Mouse (Mus musculus): Measurements from ENCODE around the gene Golga5. TPM values are rescaled to one million over a fixed set of nuclear protein-coding genes. Genes with fewer than 3 reads are reported as not detected.

Gene Golga5
- total and polyA plus RNA-seq, 2 experiments from 2014 or later: 17.4 to 24.0 TPM

GRCm38 (mm10) chr12:102450437-102450836 lies 18.5 kb upstream of the Golga5 start:
- Histone ChIP-seq H3K4me2 (ENCODE audit: low read depth, low read length) (no peak overlapping the region), H3K27ac (ENCODE audit: low read depth) (peak overlapping the region; percentile 69), H3K27me3 (ENCODE audit: control insufficient read depth, insufficient read depth, low read length) (no peaks in the 10 kb centered on the region), H3K4me3 (ENCODE audit: low read depth, low read length) (no peak overlapping the region), H3K9me3 (replicated peaks; ENCODE audit: control insufficient read depth, low read length) (no peaks in the 10 kb centered on the region), H3K9ac (replicated peaks; ENCODE audit: low read depth, low read length) (no peak overlapping the region), H3K4me1 (ENCODE audit: control insufficient read depth, insufficient read depth) (peaks cover 10% of the 10 kb centered on the region; the same call in 1 of the 2 replicates), H3K36me3 (replicated peaks; ENCODE audit: control insufficient read depth, insufficient read depth, low read length) (no peaks in the 10 kb centered on the region)
- DNase-seq (ENCODE audit: low spot score): peak; percentile 22
- TF ChIP-seq CTCF (IDR thresholded peaks at IDR 0.05; ENCODE audit: low read depth): no peak
- no peak for TF ChIP-seq EP300 (IDR thresholded peaks at IDR 0.05; ENCODE audit: low read depth)
- 21% methylated on average over 10 of the region's 10 CpGs for WGBS
- ATAC-seq (ENCODE audit: insufficient read depth, low read depth): peak; percentile 33

- Histone ChIP-seq H3K9me3 (replicated peaks; ENCODE audit: control insufficient read depth, low read length) (no peaks in the 10 kb centered on the region), H3K4me2 (ENCODE audit: low read depth, low read length) (no peak overlapping the region), H3K27me3 (ENCODE audit: control insufficient read depth, insufficient read depth, low read length) (no peaks in the 10 kb centered on the region), H3K27ac (ENCODE audit: low read depth) (peak overlapping the region; percentile 69), H3K4me1 (ENCODE audit: control insufficient read depth, insufficient read depth) (peaks cover 10% of the 10 kb centered on the region; the same call in 1 of the 2 replicates), H3K4me3 (ENCODE audit: low read depth, low read length) (no peak overlapping the region), H3K36me3 (replicated peaks; ENCODE audit: control insufficient read depth, insufficient read depth, low read length) (no peaks in the 10 kb centered on the region), H3K9ac (replicated peaks; ENCODE audit: low read depth, low read length) (no peak overlapping the region)
- ATAC-seq (ENCODE audit: insufficient read depth, low read depth) (no peak), DNase-seq (ENCODE audit: low spot score) (peak; percentile 31)
- WGBS: 71% methylated on average over 8 of the region's 8 CpGs
- no peak for TF ChIP-seq EP300 (IDR thresholded peaks at IDR 0.05; ENCODE audit: low read depth)
- no peak for TF ChIP-seq CTCF (IDR thresholded peaks at IDR 0.05; ENCODE audit: low read depth)
Measured at GRCm38 (mm10) chr12:102451126-102451851, 17.6 kb upstream of the Golga5 start.

GRCm38 (mm10) chr12:102453581-102453980 lies 15.4 kb upstream of the Golga5 start:
- peak overlapping the region; percentile 46; the same call in 1 of the 2 replicates for H3K27ac ChIP-seq (ENCODE audit: low read depth)
- H3K36me3 ChIP-seq (replicated peaks; ENCODE audit: control insufficient read depth, insufficient read depth, low read length): no peaks in the 10 kb centered on the region
- no peak overlapping the region for H3K4me2 ChIP-seq (ENCODE audit: low read depth, low read length)
- peaks cover 10% of the 10 kb centered on the region; the same call in 1 of the 2 replicates for H3K4me1 ChIP-seq (ENCODE audit: control insufficient read depth, insufficient read depth)
- peak; percentile 62; the same call in 1 of the 2 replicates for TF ChIP-seq EP300 (IDR thresholded peaks at IDR 0.05; ENCODE audit: low read depth)
- no peak for TF ChIP-seq CTCF (IDR thresholded peaks at IDR 0.05; ENCODE audit: low read depth)
- H3K9me3 ChIP-seq (replicated peaks; ENCODE audit: control insufficient read depth, low read length): no peaks in the 10 kb centered on the region
- H3K9ac ChIP-seq (replicated peaks; ENCODE audit: low read depth, low read length): no peak overlapping the region
- DNase-seq (ENCODE audit: low spot score) (peak; percentile 56), ATAC-seq (ENCODE audit: insufficient read depth, low read depth) (peak; percentile 75)
- no peaks in the 10 kb centered on the region for H3K27me3 ChIP-seq (ENCODE audit: control insufficient read depth, insufficient read depth, low read length)
- H3K4me3 ChIP-seq (ENCODE audit: low read depth, low read length): no peak overlapping the region
- WGBS: 37% methylated on average over 6 of the region's 6 CpGs

GRCm38 (mm10) chr12:102456467-102457193 lies 12.3 kb upstream of the Golga5 start:
- H3K36me3 ChIP-seq (replicated peaks; ENCODE audit: control insufficient read depth, insufficient read depth, low read length): no peaks in the 10 kb centered on the region
- no peak overlapping the region for H3K9ac ChIP-seq (replicated peaks; ENCODE audit: low read depth, low read length)
- H3K4me2 ChIP-seq (ENCODE audit: low read depth, low read length): no peak overlapping the region
- ATAC-seq (ENCODE audit: insufficient read depth, low read depth) (no peak), DNase-seq (ENCODE audit: low spot score) (no peak)
- TF ChIP-seq EP300 (IDR thresholded peaks at IDR 0.05; ENCODE audit: low read depth) (no peak), CTCF (IDR thresholded peaks at IDR 0.05; ENCODE audit: low read depth) (no peak)
- H3K4me3 ChIP-seq (ENCODE audit: low read depth, low read length): no peak overlapping the region
- H3K27me3 ChIP-seq (ENCODE audit: control insufficient read depth, insufficient read depth, low read length): no peaks in the 10 kb centered on the region
- WGBS: 52% methylated on average over 7 of the region's 7 CpGs
- no peaks in the 10 kb centered on the region for H3K9me3 ChIP-seq (replicated peaks; ENCODE audit: control insufficient read depth, low read length)
- no peaks in the 10 kb centered on the region for H3K4me1 ChIP-seq (ENCODE audit: control insufficient read depth, insufficient read depth)
- H3K27ac ChIP-seq (ENCODE audit: low read depth): no peak overlapping the region

GRCm38 (mm10) chr12:102460014-102460413 lies 8.9 kb upstream of the Golga5 start:
- H3K9me3 ChIP-seq (replicated peaks; ENCODE audit: control insufficient read depth, low read length): no peaks in the 10 kb centered on the region
- H3K36me3 ChIP-seq (replicated peaks; ENCODE audit: control insufficient read depth, insufficient read depth, low read length): no peaks in the 10 kb centered on the region
- H3K27ac ChIP-seq (ENCODE audit: low read depth): no peak overlapping the region
- TF ChIP-seq CTCF (IDR thresholded peaks at IDR 0.05; ENCODE audit: low read depth): no peak
- no peak for TF ChIP-seq EP300 (IDR thresholded peaks at IDR 0.05; ENCODE audit: low read depth)
- H3K9ac ChIP-seq (replicated peaks; ENCODE audit: low read depth, low read length): no peak overlapping the region
- no peak for ATAC-seq (ENCODE audit: insufficient read depth, low read depth)
- 49% methylated on average over 5 of the region's 5 CpGs for WGBS
- no peaks in the 10 kb centered on the region for H3K27me3 ChIP-seq (ENCODE audit: control insufficient read depth, insufficient read depth, low read length)
- no peak for DNase-seq (ENCODE audit: low spot score)
- H3K4me3 ChIP-seq (ENCODE audit: low read depth, low read length): no peak overlapping the region
- H3K4me2 ChIP-seq (ENCODE audit: low read depth, low read length): no peak overlapping the region
- H3K4me1 ChIP-seq (ENCODE audit: control insufficient read depth, insufficient read depth): no peaks in the 10 kb centered on the region

Measured in heart, postnatal 0 days (tissue).